Mouse (Mus musculus) C2C12 (cell line): ENCODE measurements around the gene Wdr59. TPM values are rescaled to one million over a fixed set of nuclear protein-coding genes. Genes with fewer than 3 reads are reported as not detected.
A peak's percentile ranks its signal among the peaks of the same experiment; 100 is the strongest.

Experiments
- H3K27me3 ChIP-seq: one replicate; pipeline ENCODE4 v1.6.1; 2011; ENCODE audit not compliant: control insufficient read depth, insufficient read depth, insufficient read length
- H3K36me3 ChIP-seq: one replicate; pipeline ENCODE4 v1.6.1; 2011; ENCODE audit not compliant: control insufficient read depth, insufficient read depth
- H3K4me3 ChIP-seq: one replicate; pipeline ENCODE4 v1.5.1; 2011; ENCODE audit warnings: mild to moderate bottlenecking, control low read depth; ENCODE audit not compliant: poor library complexity, insufficient read depth, severe bottlenecking
- H3K79me2 ChIP-seq: one replicate; pipeline ENCODE4 v1.6.1; 2011; ENCODE audit not compliant: control insufficient read depth, insufficient read depth
- H3K79me3 ChIP-seq: one replicate; pipeline ENCODE4 v1.6.1; 2011; ENCODE audit warnings: low read depth, control low read depth
- H3ac ChIP-seq: one replicate; pipeline ENCODE3; 2011; ENCODE audit warnings: low read depth; ENCODE audit not compliant: control insufficient read depth, insufficient read length
- CEBPB ChIP-seq: IDR thresholded peaks from one replicate; pipeline ENCODE4 v1.6.1; 2011; ENCODE audit warnings: low read depth, mild to moderate bottlenecking, control low read depth, moderate library complexity
- CTCF ChIP-seq: IDR thresholded peaks from one replicate; pipeline ENCODE4 v1.5.1; 2011; ENCODE audit not compliant: control insufficient read depth, insufficient read depth, insufficient read length
- FOSL1 ChIP-seq: IDR thresholded peaks from one replicate; pipeline ENCODE4 v1.8.0; 2011; ENCODE audit warnings: mild to moderate bottlenecking, low read length; ENCODE audit not compliant: poor library complexity, insufficient read depth, severe bottlenecking
- MAX ChIP-seq: IDR thresholded peaks from one replicate; pipeline ENCODE4 v1.6.1; 2011; ENCODE audit warnings: mild to moderate bottlenecking, control low read depth
- MYOD1 ChIP-seq: IDR thresholded peaks from one replicate; pipeline ENCODE4 v1.6.1; 2011; ENCODE audit warnings: low read depth; ENCODE audit not compliant: control insufficient read depth, insufficient read length
- MYOG ChIP-seq: IDR thresholded peaks from one replicate; pipeline ENCODE4 v1.6.1; 2011; ENCODE audit not compliant: control insufficient read depth, insufficient read length; ENCODE audit errors: extremely low read depth
- USF1 ChIP-seq: IDR thresholded peaks from one replicate; pipeline ENCODE4 v1.6.1; 2011; ENCODE audit warnings: low read depth, mild to moderate bottlenecking, control low read depth, moderate library complexity
- polyA plus RNA-seq: library from polyadenylated mRNA; unstranded; fragments of >200 nt; fragmentation: generic; extraction: Trizol; gene quantifications from one replicate; pipeline ENCODE4 v1.2.1, GENCODE M21; 2012; ENCODE audit warnings: missing spikeins

Wdr59 gene
- polyA plus RNA-seq, 1 experiment: 6.7 TPM

GRCm38 (mm10) chr8:111445960-111446660 is 75.8 kb downstream of the Wdr59 start:
- Histone ChIP-seq H3K79me2 (no peaks in the 10 kb centered on the region), H3K36me3 (peaks cover 3% of the 10 kb centered on the region), H3ac (no peak overlapping the region), H3K79me3 (no peaks in the 10 kb centered on the region), H3K27me3 (no peaks in the 10 kb centered on the region), H3K4me3 (no peak overlapping the region)
- no peak for TF ChIP-seq MYOG
- TF ChIP-seq FOSL1: no peak
- TF ChIP-seq MYOD1: no peak
- no peak for TF ChIP-seq USF1
- no peak for TF ChIP-seq CTCF
- TF ChIP-seq CEBPB: no peak
- no peak for TF ChIP-seq MAX

- TF ChIP-seq MYOG: no peak
- H3ac ChIP-seq: no peak overlapping the region
These were observed 76.3 kb downstream of the Wdr59 start for GRCm38 (mm10) chr8:111445558-111445957.

GRCm38 (mm10) chr8:111444245-111444644 is 77.6 kb downstream of the Wdr59 start:
- H3K27me3 ChIP-seq: no peaks in the 10 kb centered on the region
- no peak for TF ChIP-seq MYOD1
- TF ChIP-seq MYOG: no peak
- TF ChIP-seq USF1: no peak
- no peak for TF ChIP-seq CTCF
- TF ChIP-seq MAX: no peak
- no peak for TF ChIP-seq CEBPB
- TF ChIP-seq FOSL1: no peak
- H3ac ChIP-seq: no peak overlapping the region
- H3K79me2 ChIP-seq: no peaks in the 10 kb centered on the region
- H3K36me3 ChIP-seq: peaks cover 3% of the 10 kb centered on the region
- H3K79me3 ChIP-seq: no peaks in the 10 kb centered on the region
- H3K4me3 ChIP-seq: no peak overlapping the region

More at GRCm38 (mm10) chr8:111445558-111445957, 76.3 kb downstream of the Wdr59 start:
- no peaks in the 10 kb centered on the region for H3K79me2 ChIP-seq
- H3K36me3 ChIP-seq: peaks cover 3% of the 10 kb centered on the region
- no peak overlapping the region for H3K4me3 ChIP-seq
- no peaks in the 10 kb centered on the region for H3K27me3 ChIP-seq
- H3K79me3 ChIP-seq: no peaks in the 10 kb centered on the region

- H3K79me2 ChIP-seq: no peaks in the 10 kb centered on the region
- peak overlapping the region; percentile 51 for H3ac ChIP-seq
- no peaks in the 10 kb centered on the region for H3K27me3 ChIP-seq
- H3K36me3 ChIP-seq: no peaks in the 10 kb centered on the region
- H3K79me3 ChIP-seq: no peaks in the 10 kb centered on the region
- TF ChIP-seq MYOG: no peak
- TF ChIP-seq CTCF: peak; percentile 46
- no peak for TF ChIP-seq MYOD1
- H3K4me3 ChIP-seq: no peak overlapping the region
These were observed 82.7 kb downstream of the Wdr59 start for GRCm38 (mm10) chr8:111439189-111439588.

GRCm38 (mm10) chr8:111435071-111435828 is 86.6 kb downstream of the Wdr59 start:
- H3K79me2 ChIP-seq: no peaks in the 10 kb centered on the region
- H3K27me3 ChIP-seq: no peaks in the 10 kb centered on the region
- no peaks in the 10 kb centered on the region for H3K36me3 ChIP-seq
- TF ChIP-seq USF1: no peak
- TF ChIP-seq CEBPB: no peak
- peak; percentile 62 for TF ChIP-seq MAX
- TF ChIP-seq MYOG: no peak
- peak; percentile 47 for TF ChIP-seq FOSL1
- peak; percentile 83 for TF ChIP-seq MYOD1
- TF ChIP-seq CTCF: no peak
- H3K4me3 ChIP-seq: no peak overlapping the region
- H3ac ChIP-seq: peak overlapping the region; percentile 52
- no peaks in the 10 kb centered on the region for H3K79me3 ChIP-seq

- no peaks in the 10 kb centered on the region for H3K36me3 ChIP-seq
- no peak overlapping the region for H3K4me3 ChIP-seq
- no peaks in the 10 kb centered on the region for H3K79me2 ChIP-seq
- no peaks in the 10 kb centered on the region for H3K79me3 ChIP-seq
- TF ChIP-seq CTCF: no peak
- no peak for TF ChIP-seq USF1
- TF ChIP-seq FOSL1: no peak
- no peak for TF ChIP-seq MYOD1
- TF ChIP-seq MYOG: no peak
- TF ChIP-seq MAX: no peak
- TF ChIP-seq CEBPB: no peak
- H3K27me3 ChIP-seq: no peaks in the 10 kb centered on the region
- H3ac ChIP-seq: no peak overlapping the region
These were observed 97.2 kb downstream of the Wdr59 start for GRCm38 (mm10) chr8:111424646-111425045.
